Mouse (Mus musculus) CH12.LX (cell line): ENCODE results near the gene Stt3a.

Experiments used
- CHD2 ChIP-seq: IDR thresholded peaks from 2 replicates; pipeline ENCODE4 v1.6.1; 2011; ENCODE audit warnings: low read length, improper control_type of control experiment
- POLR2A ChIP-seq: IDR thresholded peaks from 2 replicates; pipeline ENCODE4 v1.6.1; 2011; ENCODE audit warnings: low read depth, mild to moderate bottlenecking, improper control_type of control experiment, low read length
- ZKSCAN1 ChIP-seq: IDR thresholded peaks from 2 replicates; pipeline ENCODE4 v1.6.1; 2012; ENCODE audit warnings: low read depth, inconsistent platforms, low read length, improper control_type of control experiment, borderline replicate concordance

DNA sequence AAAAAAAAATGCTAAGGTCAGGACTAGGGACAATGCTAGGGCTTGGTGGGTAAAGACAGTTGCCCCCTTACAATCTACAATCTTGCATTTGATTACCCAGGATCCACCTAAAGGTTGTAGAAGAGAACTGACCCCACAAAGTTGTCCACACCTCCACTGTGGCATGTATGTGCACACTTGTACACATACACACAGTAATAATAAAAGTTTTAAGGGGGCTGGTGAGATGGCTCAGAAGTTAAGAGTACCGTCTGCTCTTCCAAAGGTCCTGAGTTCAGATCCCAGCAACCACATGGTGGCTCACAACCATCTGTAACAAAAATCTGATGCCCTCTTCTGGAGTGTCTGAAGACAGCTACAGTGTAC, 1.6 kb upstream of the Stt3a start:
- no peak for TF ChIP-seq CHD2
- TF ChIP-seq ZKSCAN1: no peak
- TF ChIP-seq POLR2A: no peak
